Mouse (Mus musculus) regulatory T cell (primary cell): ENCODE data around the gene Elp1.

Source experiments
- in situ Hi-C: fragments of 300-600 bp; cut with MboI, MseI; formaldehyde crosslinking; loops from one replicate; pipeline ENCODE4 v1.15.1; 2025; ENCODE audit warnings: high pct_unique_total_duplicates

Elp1 gene

GRCm38 (mm10) chr4:56702234-56702633, 99.9 kb downstream of the Elp1 start:
- in situ Hi-C loops = no loop called here
